Mouse (Mus musculus): ENCODE measurements at regions not wholly inside any gene's neighbourhood (a gene's known extent, or its start where the extent isn't known, plus 50 kb on each side); places are given as distances from the start of the nearest gene placed in this dataset.
"Not testable (repeated sequence)": the region's sequence is repeated elsewhere in the genome, so short reads cannot be mapped to it uniquely, and the experiment has no call there.

DNA sequence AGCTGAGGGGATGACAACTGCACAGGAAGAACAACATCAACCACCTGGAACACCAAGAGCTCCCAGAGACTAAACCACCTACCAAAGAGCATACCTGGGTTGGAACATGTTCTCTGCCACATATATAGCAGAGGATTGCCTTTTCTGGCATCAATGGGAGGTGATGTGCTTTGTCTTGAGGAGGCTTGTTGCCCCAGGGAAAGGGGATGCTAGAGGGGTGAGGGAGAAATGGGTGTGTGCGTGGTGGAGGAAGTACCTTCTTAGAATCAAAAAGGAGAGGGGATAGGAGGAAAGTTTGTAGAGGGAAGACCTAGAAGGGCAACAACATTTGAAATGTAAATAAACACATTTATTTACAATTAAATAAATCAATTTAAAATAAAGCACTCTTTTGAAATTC is 358.5 kb upstream of the Pfkp start:
- DNase-seq (ENCODE audit: low spot score), result no peak

DNA sequence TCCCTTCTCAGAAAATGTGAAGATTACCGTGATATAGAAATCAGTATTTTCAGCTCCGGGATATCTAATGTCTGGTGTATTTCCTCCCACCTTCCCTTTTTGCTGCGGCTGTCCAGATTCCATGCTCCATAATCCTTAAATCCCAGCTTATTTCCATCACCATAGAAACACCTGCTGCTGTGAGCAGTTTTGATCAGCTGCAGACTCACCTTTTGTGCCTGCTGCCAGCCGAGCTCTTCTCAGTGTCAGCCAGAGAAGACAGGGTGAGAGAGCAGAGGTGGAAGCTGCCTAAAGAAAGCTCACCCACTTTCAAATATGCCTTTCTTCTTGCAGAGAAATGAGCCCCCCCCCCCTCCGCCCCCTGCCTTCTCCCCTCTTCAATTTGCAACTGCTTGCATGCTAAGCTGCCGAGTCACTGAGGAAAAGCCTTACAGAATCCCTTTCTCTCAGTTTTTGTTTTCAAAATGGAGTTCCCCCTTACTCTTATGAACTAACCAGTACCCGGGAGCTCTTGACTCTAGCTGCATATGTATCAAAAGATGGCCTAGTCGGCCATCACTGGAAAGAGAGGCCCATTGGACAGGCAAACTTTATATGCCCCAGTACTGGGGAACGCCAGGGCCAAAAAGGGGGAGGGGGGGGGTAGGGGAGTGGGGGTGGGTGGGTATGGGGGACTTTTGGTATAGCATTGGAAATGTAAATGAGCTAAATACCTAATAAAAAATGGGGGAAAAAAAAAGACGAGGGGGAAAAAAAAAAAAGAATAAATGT is 350.1 kb upstream of the Pfkp start:
- peak; percentile 17 for DNase-seq (ENCODE audit: low spot score)

GRCm38 (mm10) chr13:6998094-6998493 is 349.5 kb upstream of the Pfkp start:
- DNase-seq (ENCODE audit: low spot score), result no peak

- DNase-seq (ENCODE audit: low spot score), result peak; percentile 28
Measured at GRCm38 (mm10) chr13:6992323-6992994, 343.9 kb upstream of the Pfkp start.

GRCm38 (mm10) chr13:6991714-6992113 is 343.1 kb upstream of the Pfkp start:
- DNase-seq (ENCODE audit: low spot score), result no peak

- DNase-seq (ENCODE audit: low spot score), result peak; percentile 7
Measured at GRCm38 (mm10) chr13:6985012-6985996, 336.7 kb upstream of the Pfkp start.

DNA sequence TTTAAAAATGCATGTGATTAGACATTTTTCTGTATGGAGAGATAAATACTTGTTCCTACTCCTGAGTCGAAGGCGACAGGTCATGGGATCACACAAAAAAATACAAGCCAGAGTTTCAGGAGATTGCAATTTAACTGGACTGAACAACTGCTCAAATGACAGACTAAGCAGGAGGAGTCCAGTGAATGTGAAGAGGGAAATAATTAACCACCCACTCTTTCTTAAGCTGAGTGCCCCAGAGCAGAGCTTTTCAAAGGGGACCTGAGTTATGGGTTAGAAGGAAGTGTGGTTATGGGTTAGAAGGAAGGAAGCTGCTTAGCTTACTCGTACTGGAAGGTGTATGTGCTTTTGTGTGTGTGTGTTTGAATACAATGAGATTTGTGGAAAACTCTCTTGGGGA is 307.1 kb upstream of the Pfkp start:
- no peak for DNase-seq (ENCODE audit: low spot score)

- DNase-seq (ENCODE audit: low spot score), result no peak
Measured at GRCm38 (mm10) chr13:6924136-6924535, 275.6 kb upstream of the Pfkp start.

- no peak for DNase-seq (ENCODE audit: low spot score)
Measured at GRCm38 (mm10) chr13:6922357-6922721, 273.8 kb upstream of the Pfkp start.

DNA sequence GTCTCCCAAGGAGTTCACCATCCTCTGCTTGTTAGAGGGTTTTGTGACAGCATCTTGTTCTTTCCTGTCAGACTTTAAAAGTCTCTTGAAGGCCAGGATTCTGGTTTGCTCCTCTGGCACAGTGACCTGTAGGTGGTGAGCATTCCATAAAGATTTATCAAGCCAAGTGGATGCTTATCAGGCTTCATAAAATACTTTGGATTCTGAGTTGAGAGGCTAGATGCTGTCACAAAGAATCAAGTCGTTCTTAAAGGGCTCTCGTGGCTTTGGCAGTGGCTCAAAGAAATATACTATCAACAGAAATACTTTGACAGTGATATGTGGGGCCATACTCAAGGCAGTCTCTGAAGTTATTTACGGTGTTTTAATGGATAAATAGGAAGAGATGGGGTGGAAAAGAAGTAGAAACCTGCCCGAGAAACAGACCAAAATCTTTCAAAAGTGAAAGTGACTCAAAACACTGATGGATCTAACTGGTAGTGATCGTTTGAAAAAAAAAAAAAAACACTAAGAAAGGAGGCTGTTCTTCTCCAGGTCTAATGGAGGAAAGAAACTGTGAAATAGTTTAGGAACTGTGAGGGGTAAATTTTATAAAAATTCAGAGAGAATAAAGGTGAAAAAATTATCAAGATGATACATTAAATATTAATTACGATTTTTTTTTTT is 273.2 kb upstream of the Pfkp start:
- no peak for DNase-seq (ENCODE audit: low spot score)

DNA sequence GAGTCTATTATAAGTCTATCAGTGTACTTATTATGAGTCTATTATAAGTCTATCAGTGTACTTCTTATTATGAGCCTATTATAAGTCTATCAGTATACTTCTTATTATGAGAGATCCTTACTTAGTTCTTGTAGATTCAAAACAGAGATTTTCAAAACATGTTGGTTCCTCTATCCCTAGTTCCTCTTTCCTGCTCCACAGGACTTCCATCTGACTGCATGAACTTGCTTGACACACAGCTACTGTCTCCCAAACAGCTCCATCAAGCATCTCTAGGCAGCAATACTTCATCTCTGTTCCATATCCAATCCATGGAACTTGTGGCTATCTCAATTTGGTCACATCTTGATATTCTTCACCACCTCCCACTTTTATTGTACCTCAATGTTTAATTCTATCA is 257.4 kb upstream of the Pfkp start:
- DNase-seq (ENCODE audit: low spot score), result no peak

DNA sequence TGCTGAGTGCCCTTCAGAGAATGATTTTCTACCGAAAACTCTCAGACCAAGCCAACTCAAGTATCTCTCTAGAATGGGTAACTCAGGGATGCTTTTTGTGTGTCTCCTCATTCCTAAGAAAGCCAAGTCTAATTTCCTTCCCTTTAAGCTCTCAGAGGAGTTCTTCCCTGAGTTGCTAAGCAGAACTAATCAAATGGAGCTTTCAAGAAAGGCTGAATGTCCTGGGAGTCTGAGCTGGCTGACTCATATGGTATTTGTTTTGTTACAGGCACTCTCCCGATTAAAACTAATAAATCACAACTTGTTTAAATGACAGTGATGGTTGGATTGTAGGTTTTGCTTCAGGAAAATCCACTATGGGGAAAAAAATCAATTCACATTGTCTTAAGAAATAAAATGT is 253.1 kb upstream of the Pfkp start:
- DNase-seq (ENCODE audit: low spot score), result no peak

DNA sequence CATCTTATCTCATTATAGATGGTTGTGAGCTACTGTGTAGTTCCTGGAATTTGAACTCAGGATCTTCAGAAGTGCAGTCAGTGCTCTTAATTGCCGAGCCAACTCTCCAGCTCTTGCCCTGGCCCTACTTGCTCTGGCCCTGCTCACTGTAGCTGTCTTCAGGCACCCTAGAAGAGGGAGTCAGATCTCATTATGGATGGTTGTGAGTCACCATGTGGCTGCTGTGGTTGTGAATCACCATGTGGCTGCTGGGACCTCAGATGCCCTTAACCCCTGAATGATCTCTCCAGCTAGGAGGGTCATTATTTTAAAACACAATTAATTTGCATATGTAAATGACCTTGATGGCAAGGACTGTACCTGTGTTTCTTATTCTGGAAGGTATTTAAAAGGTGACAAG is 249.1 kb upstream of the Pfkp start:
- DNase-seq (ENCODE audit: low spot score), result no peak

- DNase-seq (ENCODE audit: low spot score), result peak; percentile 71
Measured at GRCm38 (mm10) chr13:6891458-6892076, 243.0 kb upstream of the Pfkp start.

- not testable (repeated sequence) for DNase-seq (ENCODE audit: low spot score)
Measured at GRCm38 (mm10) chr13:6889446-6889845, 240.9 kb upstream of the Pfkp start.

DNA sequence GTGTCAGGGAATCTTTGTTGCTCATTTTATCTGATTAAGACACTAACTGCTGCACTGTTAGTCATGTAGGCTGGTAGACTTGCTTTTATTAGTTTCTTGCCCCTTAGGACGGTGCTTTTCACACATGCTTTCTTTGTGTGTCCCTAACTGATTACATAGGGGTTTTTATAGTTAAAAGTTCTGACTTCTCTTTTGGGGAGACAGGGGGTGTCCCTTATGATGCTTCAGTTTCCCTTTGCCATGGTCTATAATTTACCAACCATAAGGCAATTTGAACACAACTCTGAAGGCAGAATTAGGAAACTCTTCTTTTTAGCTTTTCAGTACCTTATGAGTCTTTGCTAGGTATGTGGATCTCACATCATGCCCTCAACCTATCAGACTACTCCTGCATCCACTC is 239.8 kb upstream of the Pfkp start:
- no peak for DNase-seq (ENCODE audit: low spot score)

DNA sequence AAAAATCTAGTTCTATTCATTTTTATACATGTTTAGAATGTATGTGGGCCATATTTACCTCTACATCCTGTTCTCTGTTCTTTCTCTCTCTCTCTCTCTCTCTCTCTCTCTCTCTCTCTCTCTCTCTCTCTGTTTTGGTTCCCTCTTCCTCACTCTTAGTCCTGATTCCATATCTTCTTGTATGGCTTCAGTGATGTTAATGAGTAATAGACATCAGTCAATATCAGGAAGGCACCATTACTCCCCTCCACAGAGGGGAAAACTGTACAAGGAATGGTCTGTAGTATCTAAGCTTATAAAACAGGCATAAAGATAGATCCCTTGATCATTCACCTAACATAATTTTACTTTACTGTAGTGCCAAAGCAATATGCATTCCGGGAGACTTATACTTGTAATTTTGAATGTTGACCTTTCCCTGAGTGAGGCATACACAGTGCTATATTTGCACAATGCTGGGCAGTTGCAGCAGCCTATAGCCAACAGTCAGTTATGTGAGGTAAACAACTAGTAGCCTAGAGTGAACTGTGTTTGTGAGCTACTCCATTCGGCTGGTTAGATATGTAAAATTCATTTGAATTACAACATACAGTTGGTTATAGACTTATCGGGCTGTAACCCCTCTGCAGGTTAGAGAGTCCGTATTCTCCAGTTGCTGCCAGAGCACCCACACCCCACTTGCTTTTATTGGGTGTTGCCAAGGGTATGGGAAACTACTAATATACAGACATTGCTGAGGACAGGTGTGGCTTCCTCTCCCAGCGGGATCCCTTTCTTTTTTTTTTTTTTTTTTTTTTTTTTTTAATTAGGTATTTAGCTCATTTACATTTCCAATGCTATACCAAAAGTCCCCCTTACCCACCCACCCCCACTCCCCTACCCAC is 228.7 kb upstream of the Pfkp start:
- DNase-seq (ENCODE audit: low spot score), result no peak

GRCm38 (mm10) chr13:6862186-6862585 is 213.6 kb upstream of the Pfkp start:
- no peak for DNase-seq (ENCODE audit: low spot score)

DNA sequence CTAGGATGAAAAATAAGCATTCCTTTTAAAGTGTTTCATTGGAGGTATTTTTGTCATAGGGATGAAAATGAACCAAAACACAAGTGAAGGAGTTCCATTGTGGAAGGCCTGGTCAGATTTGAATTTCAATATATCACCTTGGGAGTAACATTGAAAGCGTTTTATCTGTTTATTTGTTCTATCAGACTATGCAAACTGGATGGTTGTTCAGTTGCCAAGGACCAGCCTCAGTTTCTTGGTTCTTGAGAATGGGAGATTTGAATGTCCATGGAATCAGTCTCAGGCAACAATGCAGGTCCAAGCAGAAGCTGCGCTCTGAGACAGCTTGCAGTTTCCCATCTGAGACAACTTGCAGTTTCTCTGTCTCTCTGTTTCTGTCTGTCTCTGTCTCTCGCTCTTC is 211.0 kb upstream of the Pfkp start:
- no peak for DNase-seq (ENCODE audit: low spot score)
